Mouse (Mus musculus) neural tube, embryonic 14.5 days (tissue): ENCODE data around the gene Ahdc1. TPM values are rescaled to one million over a fixed set of nuclear protein-coding genes. Genes with fewer than 3 reads are reported as not detected.

Source experiments
- ATAC-seq: fragments of 200-750 bp; cut with Nextera tagmentation; 2 replicates; pipeline ENCODE4 v1.8.0; 2017; ENCODE audit warnings: low read depth, mild to moderate bottlenecking, moderate TSS enrichment, moderate library complexity
- H3K27ac ChIP-seq: fragments of 300-500 bp; sonication (generic); 2 replicates; pipeline ENCODE4 v1.5.1; 2014; ENCODE audit warnings: low read depth, mild to moderate bottlenecking, control low read depth, low read length, moderate library complexity, mixed read lengths
- H3K27me3 ChIP-seq: fragments of 300-500 bp; sonication (generic); 2 replicates; pipeline ENCODE4 v1.6.1; 2014; ENCODE audit warnings: low read length; ENCODE audit not compliant: control insufficient read depth, insufficient read depth
- H3K36me3 ChIP-seq: fragments of 300-500 bp; sonication (generic); 2 replicates; pipeline ENCODE4 v1.6.1; 2014; ENCODE audit warnings: low read length, mixed read lengths; ENCODE audit not compliant: control insufficient read depth, insufficient read depth
- H3K4me1 ChIP-seq: fragments of 300-500 bp; sonication (generic); 2 replicates; pipeline ENCODE4 v1.6.1; 2014; ENCODE audit warnings: low read length; ENCODE audit not compliant: control insufficient read depth, insufficient read depth
- H3K4me2 ChIP-seq: fragments of 300-500 bp; sonication (generic); 2 replicates; pipeline ENCODE4 v1.6.1; 2014; ENCODE audit warnings: mild to moderate bottlenecking, low read depth, low read length, control low read depth
- H3K4me3 ChIP-seq: fragments of 300-500 bp; sonication (generic); 2 replicates; pipeline ENCODE4 v1.5.1; 2014; ENCODE audit warnings: low read depth, low read length, control low read depth, mixed read lengths
- H3K9ac ChIP-seq: fragments of 300-500 bp; sonication (generic); replicated peaks from 2 replicates; pipeline ENCODE4 v1.6.1; 2014; ENCODE audit warnings: low read depth, mild to moderate bottlenecking, control low read depth, low read length, mixed read lengths
- H3K9me3 ChIP-seq: fragments of 300-500 bp; sonication (generic); 2 replicates; pipeline ENCODE4 v1.6.1; 2016; ENCODE audit warnings: low read length; ENCODE audit not compliant: control insufficient read depth
- WGBS: fragments of 180-500 bp; shearing (Covaris S2); extraction: QIAGEN DNeasy Blood & Tissue Kit; methylation state at CpG from one replicate; pipeline ENCODE4 v1.1.7; 2014; 5-methylcytosine and 5-hydroxymethylcytosine counted together
- polyA plus RNA-seq: library from polyadenylated mRNA; unstranded; fragments of >200 nt; fragmentation: Nextera tagmentation; extraction: Ambion mirVana; gene quantifications from 2 replicates; pipeline ENCODE4 v1.2.1, GENCODE M21; 2014

Ahdc1 gene
- polyA plus RNA-seq, 1 experiment from 2014 or later = 13.1 TPM

DNA sequence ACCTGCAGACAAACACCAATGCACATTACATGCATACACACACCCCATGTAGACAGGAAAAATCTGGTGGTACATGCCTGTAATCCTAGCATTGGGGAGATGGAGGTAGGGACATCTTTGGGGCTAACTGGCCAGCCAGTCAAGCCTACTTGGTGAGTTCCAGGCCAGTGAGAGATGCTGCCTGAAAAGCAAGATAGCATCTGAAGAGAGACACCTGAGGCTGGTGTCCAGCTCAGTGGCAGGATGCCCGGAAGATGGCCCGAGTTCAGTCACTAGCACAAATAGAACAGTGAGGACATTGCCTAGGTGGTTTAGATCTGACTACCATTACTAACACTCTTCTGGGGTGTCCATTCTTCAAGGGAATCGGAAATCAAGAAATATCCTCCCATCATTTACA, 69.8 kb downstream of the Ahdc1 start:
- WGBS = 95% methylated on average over 3 of the region's 3 CpGs
- ATAC-seq = no peak
- Histone ChIP-seq H3K9me3 (no peaks in the 10 kb centered on the region), H3K27ac (no peak overlapping the region), H3K4me1 (peaks cover 25% of the 10 kb centered on the region), H3K9ac (no peak overlapping the region), H3K4me3 (no peak overlapping the region), H3K36me3 (peaks cover 9% of the 10 kb centered on the region; the same call in 1 of the 2 replicates), H3K27me3 (no peaks in the 10 kb centered on the region), H3K4me2 (no peak overlapping the region)

DNA sequence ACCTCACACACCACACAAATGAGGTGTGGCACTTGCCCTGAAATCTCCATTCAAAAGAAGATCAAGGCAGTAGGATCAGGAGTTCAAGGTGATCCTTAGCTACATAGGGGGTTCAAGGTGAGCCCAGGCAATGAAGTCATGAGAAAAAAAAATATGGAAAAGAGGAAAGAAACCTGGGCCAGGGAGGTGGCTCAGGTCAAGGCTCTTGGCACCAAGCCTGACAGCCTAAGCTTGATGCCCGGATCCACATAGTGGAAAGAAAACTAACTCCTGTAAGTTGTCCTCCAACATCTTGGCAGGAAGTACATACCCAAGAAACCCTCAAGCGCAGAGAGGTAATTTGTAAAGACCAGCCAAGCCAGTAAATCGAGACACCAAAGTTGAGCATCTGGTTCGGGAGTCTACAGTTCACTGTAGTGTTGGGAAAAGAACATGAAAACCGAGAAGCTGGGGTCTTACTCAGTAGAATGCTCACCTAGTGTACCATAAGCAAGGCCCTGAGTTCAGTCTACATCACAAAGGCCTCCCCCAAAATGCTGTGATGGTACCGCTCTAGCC, 71.2 kb downstream of the Ahdc1 start:
- WGBS = 90% methylated on average over 6 of the region's 6 CpGs
- Histone ChIP-seq H3K4me3 (no peak overlapping the region), H3K27ac (no peak overlapping the region), H3K4me2 (no peak overlapping the region), H3K36me3 (peaks cover 5% of the 10 kb centered on the region; the same call in 1 of the 2 replicates), H3K27me3 (no peaks in the 10 kb centered on the region), H3K4me1 (peaks cover 30% of the 10 kb centered on the region), H3K9ac (no peak overlapping the region), H3K9me3 (no peaks in the 10 kb centered on the region)
- ATAC-seq = no peak

DNA sequence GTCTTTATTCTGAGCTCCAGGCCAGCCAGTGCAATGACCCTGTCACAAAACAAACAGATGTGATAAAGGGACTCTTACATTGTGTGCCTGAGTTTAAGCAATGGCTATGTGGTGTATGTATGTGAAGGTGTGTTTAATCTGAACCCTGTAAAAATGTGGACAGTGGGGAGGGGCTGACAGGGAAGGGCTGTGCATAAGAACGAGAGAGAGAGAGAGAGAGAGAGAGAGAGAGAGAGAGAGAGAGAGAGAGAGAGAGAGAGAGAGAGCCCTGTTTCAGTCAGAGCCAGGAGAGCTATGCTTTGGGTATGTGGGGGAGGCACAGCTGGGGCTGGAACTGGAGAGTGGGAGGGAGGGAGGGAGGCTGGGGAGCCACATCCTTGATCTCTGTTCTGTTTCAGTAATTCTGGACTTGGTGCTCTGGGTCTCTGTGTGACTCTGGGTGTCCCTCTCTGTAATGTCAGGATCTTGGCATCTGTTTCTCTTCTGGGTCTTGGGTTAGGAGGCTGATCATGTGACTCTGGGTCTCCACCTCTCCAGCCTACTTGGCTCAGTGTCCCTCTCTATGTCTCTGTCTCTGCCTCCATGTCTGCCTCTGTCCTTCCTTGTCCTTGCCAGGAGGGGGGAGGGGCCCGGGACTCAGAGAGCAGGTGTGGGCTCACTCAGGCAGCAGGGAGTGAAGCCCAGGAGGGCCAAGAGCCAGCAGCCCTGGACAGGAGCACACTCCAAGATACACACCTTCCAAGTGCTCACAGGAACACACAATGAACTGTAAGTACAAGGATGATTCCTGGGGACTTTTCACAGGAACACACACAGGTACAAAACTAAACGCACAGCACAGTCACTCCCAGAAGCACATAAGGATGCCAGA, 73.2 kb downstream of the Ahdc1 start:
- Histone ChIP-seq H3K36me3 (no peaks in the 10 kb centered on the region), H3K4me1 (peaks cover 32% of the 10 kb centered on the region), H3K4me3 (no peak overlapping the region; the same call in 1 of the 2 replicates), H3K9ac (peak overlapping the region; percentile 50), H3K9me3 (no peaks in the 10 kb centered on the region), H3K4me2 (peak overlapping the region; percentile 85), H3K27ac (peak overlapping the region; percentile 73), H3K27me3 (no peaks in the 10 kb centered on the region)
- ATAC-seq = peak; percentile 21
- 18% methylated on average over 3 of the region's 3 CpGs for WGBS

DNA sequence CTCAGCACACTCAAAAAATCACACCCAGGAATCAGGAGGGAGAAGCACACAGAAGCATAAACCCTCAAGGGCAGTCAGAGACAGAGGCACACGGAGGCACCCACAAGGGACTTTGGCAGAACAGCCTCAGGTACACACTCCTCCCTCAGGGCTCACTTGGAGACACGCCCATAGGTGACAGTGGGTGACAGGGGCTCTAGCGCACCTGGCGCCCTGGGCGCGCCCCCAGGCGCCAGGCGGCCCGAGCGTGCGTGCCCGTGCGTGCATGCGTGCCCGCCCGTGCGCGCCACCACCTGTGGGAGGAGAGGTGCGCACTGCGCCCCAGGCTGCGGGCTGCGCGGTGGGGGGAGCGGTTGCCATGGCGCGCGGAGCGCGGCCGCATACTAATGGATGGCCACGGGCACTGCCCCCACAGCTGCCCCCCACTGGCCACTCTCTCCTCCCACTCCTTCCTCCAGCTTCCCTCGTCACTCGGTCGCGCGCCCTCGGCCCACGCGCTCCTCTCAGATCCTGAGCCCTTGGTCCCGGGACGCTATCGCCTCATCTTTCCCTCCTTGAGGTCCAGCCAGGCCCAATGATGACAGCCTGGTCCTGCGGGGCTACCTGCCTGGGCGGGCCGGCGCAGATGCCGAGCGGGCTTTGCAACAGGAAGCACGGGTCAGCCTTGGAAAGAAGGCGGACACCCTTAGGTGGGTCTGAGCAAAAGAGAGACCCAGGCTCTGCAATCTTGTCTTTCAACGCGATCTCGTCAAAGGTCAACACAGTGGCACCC, 74.1 kb downstream of the Ahdc1 start:
- ATAC-seq = peak; percentile 51
- 1% methylated on average over 39 of the region's 53 CpGs for WGBS
- peak overlapping the region; percentile 28 for H3K4me3 ChIP-seq
- H3K4me2 ChIP-seq = peak overlapping the region; percentile 85
- H3K9me3 ChIP-seq = no peaks in the 10 kb centered on the region
- no peaks in the 10 kb centered on the region for H3K27me3 ChIP-seq
- peak overlapping the region; percentile 73 for H3K27ac ChIP-seq
- H3K4me1 ChIP-seq = peaks cover 38% of the 10 kb centered on the region
- no peaks in the 10 kb centered on the region for H3K36me3 ChIP-seq
- H3K9ac ChIP-seq = peak overlapping the region; percentile 50

DNA sequence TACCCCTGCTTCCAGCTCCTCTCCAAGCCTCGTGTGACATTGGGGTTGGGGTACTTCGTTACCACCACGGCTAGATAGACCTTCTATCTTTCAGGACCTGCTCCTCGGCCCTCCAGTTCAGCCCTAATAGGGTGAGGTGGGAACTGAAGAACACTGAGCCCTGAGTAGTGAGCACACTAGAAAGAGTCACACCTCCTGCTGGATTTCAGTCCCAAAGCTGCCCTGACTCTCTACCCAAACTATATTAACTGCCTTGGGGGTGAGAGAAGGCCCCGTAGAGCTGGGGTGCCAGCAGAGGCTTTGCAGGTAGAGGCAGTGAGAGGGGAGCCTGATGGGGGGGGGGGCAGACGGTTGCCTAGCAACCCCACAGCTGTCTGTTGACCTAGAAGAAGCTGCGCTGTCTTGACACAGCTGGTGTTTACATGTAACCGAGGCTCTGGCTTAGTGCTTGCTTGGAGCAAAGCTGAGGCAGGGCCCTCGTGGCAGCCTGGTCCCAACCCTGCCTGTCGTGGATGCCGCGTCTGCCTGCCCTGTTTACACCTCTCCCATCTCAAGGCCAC, 74.8 kb downstream of the Ahdc1 start:
- H3K27ac ChIP-seq = peak overlapping the region; percentile 73
- WGBS = 8% methylated on average over 12 of the region's 12 CpGs

DNA sequence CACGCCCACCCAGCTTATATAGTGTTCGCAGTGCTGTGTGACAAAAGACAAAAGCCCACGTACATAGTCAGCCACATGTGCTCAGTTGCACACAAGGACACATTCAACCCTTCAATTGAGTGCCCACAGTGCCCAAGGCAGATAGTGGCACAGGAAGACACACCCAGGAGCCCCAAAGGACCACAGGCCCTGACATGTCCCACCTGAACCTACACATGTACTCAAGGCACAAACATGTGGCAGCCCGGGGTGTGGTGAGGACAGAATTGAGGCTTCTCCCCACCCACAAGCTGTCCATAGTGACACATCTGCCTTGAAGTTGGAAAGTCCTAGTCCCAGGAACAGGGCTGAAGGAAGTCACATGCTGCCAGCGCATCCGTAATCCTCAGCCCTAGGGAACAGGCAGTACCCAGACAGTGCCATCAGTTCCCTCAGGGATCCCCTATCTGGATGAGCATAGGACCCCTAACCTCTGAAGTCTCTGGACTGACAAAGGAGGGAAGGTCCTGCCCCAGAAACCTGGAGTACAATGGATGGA, 76.2 kb downstream of the Ahdc1 start:
- Histone ChIP-seq H3K9ac (no peak overlapping the region), H3K27me3 (no peaks in the 10 kb centered on the region), H3K36me3 (no peaks in the 10 kb centered on the region), H3K27ac (no peak overlapping the region), H3K4me2 (no peak overlapping the region), H3K4me3 (no peak overlapping the region), H3K9me3 (no peaks in the 10 kb centered on the region), H3K4me1 (peaks cover 52% of the 10 kb centered on the region)
- ATAC-seq = no peak
- 88% methylated on average over 6 of the region's 6 CpGs for WGBS

More for the DNA sequence above, 74.8 kb downstream of the Ahdc1 start:
- Histone ChIP-seq H3K9ac (peak overlapping the region; percentile 28; the same call in 1 of the 2 replicates), H3K9me3 (no peaks in the 10 kb centered on the region), H3K27me3 (no peaks in the 10 kb centered on the region), H3K4me3 (no peak overlapping the region), H3K36me3 (no peaks in the 10 kb centered on the region), H3K4me1 (peaks cover 44% of the 10 kb centered on the region), H3K4me2 (peak overlapping the region; percentile 85)
- ATAC-seq = peak; percentile 32; the same call in 1 of the 2 replicates

DNA sequence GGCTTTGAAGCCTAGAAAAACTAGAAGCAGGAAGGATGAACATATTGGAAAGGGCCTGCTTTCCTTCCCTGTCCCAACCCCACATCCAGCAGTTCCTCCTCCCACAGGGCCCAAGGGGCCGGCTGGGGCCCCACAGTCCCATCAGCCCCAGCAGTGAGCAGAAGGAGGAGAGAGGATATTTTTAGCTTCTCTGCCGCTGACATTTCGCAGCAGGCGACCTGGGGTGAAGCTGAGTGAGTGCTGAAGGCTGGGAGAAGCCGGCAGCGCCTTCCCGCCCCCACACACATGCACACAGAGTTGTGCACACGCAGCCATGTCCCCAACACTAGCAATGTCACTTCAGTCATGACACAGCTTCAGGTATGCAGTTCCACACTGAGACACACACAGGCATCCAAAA, 76.8 kb downstream of the Ahdc1 start:
- ATAC-seq = no peak
- H3K9ac ChIP-seq = no peak overlapping the region

DNA sequence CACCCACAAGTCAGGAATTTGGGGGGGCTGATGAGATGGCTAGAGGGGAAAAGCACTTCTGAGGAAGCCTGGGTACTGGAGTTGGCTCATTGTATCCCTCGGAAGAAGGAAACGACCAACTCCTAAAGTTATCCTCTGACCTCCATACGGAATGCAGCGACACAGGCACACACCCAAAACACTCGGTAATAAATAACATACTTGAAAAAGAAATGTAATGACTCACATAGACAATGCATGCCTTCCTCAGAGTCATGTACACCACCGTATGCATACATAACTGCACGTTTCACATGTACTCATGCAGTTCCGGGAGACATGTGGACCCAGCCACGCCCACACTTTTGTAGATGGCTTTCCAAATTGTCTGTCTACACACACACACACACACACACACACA, 78.3 kb downstream of the Ahdc1 start:
- Histone ChIP-seq H3K27ac (no peak overlapping the region), H3K4me3 (no peak overlapping the region), H3K4me1 (peaks cover 60% of the 10 kb centered on the region), H3K4me2 (no peak overlapping the region), H3K9ac (no peak overlapping the region), H3K27me3 (no peaks in the 10 kb centered on the region), H3K36me3 (no peaks in the 10 kb centered on the region), H3K9me3 (no peaks in the 10 kb centered on the region)
- ATAC-seq = no peak
- 85% methylated on average over 9 of the region's 9 CpGs for WGBS

More for the DNA sequence above, 76.8 kb downstream of the Ahdc1 start:
- H3K27ac ChIP-seq = no peak overlapping the region
- WGBS = 56% methylated on average over 8 of the region's 8 CpGs
- no peak overlapping the region for H3K4me2 ChIP-seq
- H3K36me3 ChIP-seq = no peaks in the 10 kb centered on the region
- no peaks in the 10 kb centered on the region for H3K9me3 ChIP-seq
- H3K27me3 ChIP-seq = no peaks in the 10 kb centered on the region
- no peak overlapping the region for H3K4me3 ChIP-seq
- H3K4me1 ChIP-seq = peaks cover 58% of the 10 kb centered on the region
